Mouse (Mus musculus) thymus, postnatal 4 days (tissue): Measurements from ENCODE around the gene Themis3.
A peak's percentile ranks its signal among the peaks of the same experiment; 100 is the strongest.

ENCODE experiments used
- DNase-seq: peaks from one replicate; pipeline ENCODE4 v3.0.0; 2021

Themis3 gene

DNA sequence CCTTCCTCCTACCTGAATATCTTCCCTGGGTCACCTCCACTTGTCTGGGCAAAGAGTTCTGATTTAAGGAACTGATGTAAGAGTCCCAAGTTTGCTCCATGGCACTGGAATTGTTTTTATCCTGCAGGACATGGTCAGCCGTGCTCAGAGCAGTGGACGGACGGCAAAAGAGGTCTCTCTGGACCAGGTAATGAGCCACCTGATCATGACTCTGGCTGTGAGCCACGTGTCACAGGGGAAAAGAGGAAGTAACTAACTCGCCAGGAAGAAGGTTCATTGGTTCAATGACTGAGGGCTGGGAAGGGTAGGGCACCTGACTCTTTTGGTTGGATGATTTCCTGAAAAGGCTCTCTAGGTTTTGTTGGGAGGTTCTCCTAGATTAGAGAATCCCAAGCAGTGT, at the start of gene Themis3:
TSS of gene Themis3 (minus strand) at position 187 of the 400 bp plus-strand sequence.
- no peak for DNase-seq

DNA sequence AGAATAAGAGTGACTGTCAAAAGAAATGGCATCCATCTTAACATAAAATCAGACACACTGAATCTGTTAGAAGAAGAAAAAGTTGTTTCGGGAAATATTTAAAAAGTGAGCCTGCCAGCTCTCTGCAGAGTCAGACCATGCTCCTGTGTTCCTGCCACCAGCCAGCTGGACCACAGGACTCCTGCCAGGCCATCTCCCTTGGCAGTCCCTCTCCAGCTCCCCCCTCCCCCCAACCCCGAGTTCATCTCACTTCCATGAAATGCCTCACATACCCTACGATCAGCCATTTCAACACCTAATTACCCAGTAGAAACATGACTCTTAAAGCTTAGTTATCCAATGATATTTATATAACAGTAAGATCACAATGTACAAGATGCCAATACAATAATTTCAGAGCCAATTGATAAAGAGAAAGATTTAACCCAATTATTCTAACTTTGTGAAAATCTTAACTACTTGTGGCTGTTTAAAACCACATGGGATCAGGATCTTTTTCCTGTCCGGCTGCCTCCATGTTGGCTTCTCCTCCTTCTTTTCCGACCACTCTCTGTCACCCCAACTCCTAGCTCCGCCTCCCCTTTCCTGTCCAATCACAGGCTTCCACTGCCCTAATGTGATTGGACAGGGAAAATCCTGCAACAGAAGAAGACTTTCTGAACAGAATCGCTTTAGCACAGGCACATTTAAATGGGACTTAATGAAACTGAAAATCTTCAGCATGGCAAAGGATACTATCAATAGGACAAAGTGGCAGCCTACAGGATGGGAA, 43.7 kb upstream of the Themis3 start:
- no peak for DNase-seq

DNA sequence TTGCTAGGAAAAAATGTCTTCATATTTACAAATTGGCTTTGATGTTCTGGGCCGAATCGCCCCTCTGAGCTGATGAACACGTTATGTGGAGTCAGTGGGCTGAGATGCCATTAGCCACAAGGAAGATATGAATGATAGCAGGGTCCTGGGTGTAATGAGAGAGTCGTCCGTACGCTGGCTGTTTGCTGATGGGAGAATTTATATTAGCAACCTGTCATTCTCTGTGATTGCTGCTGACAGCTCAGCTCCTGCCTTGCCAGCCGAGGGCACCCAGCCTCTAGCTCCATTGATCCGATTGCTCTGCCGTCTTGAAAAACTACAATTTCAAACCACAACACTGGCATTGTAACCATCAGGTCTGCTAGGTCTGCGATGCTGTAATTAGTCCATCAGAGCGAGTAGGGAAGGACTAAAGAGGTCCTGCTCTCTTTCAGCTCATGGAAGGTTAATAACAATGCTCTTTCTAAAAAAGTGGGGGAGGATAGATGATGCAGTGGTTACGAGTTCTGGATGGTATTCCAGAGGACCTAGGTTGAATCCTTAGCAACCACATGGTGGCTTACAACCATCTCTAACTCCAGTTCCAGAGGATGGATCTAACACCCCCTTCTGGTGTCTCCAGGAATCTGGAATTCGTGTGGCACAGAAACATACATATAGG, 25.7 kb upstream of the Themis3 start:
- DNase-seq, result no peak

DNA sequence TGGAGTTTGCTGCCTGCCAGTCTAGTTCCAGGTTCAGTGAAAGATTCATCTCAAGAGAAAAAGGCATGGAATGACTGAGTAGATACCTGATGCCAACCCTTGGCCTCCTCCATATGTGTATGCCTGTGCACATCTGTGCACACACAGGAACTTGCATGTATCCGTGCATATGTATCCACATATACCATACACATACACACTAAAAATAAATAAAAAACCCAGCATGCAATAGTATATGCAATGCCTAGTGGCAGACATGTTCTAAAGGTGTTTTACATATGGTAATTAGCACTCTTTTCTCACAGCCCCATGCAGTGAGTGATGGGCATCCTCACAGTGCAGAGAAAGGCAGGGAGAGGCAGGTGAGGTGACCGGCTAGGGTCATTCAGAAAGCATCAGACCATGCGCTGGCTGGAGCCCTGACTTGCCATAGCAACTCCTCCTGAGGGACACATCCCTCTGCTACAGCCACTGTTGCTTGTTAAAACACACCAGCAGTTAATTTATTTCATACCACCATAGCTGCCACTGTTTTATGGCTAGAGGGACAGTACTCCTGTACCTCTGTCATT, 24.9 kb upstream of the Themis3 start:
- no peak for DNase-seq

DNA sequence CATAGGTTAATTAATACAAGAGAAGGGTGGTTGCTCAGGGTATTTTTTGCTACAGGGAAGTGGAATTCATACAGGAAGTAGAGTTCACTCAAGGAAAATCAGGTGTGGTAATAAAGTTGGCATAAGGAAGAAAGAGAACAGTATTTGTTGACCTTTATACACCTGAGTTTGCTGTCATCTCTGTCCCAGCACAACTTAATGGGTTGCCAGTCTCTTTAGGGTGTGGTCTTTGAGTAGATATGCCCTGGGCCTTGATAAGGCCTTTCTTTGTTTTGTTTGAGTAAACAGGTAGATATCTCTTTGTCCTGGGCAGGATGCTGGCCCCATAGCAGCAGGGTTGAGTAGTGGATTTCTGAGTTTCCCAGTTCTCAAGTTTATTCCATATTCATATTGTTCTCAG, 15.6 kb upstream of the Themis3 start:
- DNase-seq, result no peak

DNA sequence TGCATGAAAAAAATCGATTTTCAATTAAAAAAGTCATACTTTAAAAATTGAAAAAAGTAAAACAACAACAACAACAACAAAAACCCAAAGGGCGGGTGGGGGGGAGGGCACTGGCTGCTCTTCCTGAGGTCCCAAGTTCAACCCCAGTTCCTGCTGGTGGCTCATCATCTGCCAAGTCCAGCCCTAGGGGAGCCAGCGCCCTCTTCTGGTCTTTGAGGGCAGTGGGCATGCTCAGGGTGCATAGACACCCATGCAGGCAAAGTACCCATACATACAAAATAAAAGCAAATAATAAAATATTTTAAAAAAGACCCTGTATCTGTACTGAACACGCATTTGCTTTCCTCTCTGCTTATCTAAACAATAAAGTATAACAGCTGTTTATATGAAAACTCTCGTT, 10.5 kb upstream of the Themis3 start:
- DNase-seq, result no peak

DNA sequence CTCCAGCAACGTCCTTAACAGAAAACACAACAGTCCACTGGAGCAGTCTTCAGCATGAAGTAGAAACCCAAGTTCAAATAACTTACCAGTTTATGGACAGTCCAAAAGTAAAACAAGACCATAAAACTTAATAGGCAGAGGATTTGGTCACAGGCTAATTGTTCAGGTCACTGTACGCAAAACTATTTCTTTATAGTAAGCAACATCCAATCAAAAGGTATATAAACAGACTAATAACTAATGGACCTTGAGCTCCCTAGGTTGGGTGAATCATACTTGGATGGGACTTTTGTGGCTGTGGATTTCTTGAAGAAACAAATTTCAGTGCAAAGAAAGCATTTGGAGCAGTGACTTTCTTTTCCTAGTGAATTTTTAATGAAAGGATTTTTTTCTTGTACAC, 6.8 kb upstream of the Themis3 start:
- no peak for DNase-seq

DNA sequence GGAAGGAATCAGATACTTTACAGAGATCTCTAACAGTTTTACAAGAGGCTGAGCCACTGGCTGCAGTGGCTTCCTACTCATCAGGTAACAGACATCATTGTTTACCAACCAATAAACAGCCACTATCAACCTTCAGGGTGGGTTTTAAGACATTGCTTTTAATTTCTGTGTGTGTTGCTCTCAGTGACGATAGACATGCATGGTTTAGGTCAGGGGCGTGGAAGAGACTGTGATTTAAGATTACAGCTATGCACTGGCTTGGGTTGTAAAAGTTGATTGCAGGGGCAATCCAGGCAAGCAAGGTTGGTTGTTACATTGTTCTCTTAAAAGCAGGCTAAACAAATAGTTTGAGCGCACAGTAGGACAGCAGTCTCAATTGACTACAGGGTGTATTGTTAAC, 1.4 kb upstream of the Themis3 start:
- no peak for DNase-seq

DNA sequence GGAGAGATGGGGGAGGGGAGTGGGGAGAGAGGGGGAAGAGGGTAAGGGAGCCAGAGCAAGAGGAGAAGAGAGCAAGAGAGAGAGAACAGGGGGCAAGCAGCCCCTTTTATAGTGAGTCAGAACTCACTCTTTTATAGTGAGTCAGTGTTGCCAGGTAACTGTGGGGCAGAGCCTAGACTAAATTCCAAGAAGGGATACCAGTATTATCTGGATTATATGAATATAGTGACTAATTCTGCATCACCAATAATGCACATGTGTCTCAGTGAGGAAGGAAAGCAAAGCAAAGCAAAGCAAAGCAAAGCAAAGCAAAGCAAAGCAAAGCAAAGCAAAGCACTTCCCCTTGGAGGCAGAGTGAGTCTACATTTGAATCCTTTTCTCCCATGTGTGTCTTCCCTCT, 835 bp upstream of the Themis3 start:
- DNase-seq, result no peak

DNA sequence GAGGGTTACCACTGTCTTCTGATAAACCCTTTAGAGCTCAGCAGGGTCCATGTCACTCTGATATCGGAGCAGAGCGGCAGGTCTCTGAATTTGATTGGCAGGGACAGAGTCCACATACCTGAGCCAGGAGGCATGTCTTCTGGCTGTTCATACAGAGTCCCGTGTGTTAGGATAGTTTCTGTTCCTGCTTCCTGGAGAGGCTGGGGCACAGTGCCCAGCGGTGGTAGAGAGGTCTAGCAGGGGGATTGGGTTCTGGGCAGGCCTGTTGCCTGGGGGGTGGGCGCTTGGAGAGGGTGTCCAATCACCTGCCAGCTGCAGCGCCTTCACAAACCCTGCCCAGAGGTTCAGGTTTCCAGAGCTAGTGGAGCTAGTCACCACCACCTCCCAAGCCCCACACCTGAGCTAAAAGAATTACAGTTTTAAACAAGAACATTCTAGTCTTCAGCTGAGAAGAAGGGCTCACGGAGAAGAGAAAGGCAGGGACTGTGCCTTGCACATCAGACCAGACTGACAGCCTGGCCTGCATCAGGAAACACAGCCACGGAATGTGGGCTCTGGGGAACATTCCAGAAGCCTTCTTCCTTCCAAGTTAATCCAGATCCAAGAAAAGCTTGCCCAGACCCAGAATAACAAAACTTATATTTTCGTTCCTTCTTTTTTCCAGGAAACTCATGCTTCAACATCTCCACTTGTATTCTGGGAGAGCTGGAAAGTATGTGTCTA, 3.9 kb downstream of the Themis3 start:
- DNase-seq, result no peak

DNA sequence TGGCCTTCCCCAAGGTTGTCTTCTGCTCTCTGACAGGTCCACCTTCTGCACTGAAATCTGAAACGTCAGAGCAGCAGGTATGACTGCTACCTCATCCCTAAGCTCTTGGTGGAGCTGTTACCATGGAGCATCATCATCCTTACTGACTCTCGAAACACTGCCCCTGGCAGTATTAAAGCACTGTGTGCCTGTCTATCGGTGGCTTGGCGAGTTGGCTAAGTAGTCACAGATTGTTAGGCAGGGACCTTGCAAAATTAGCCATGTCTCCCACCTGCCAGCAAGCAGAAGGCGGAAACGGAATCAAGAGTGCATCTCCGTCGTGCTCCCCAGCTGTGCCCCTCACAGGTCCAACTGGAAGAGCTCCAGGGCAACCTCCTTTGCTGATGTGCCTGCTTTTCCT, 4.6 kb downstream of the Themis3 start:
- no peak for DNase-seq

DNA sequence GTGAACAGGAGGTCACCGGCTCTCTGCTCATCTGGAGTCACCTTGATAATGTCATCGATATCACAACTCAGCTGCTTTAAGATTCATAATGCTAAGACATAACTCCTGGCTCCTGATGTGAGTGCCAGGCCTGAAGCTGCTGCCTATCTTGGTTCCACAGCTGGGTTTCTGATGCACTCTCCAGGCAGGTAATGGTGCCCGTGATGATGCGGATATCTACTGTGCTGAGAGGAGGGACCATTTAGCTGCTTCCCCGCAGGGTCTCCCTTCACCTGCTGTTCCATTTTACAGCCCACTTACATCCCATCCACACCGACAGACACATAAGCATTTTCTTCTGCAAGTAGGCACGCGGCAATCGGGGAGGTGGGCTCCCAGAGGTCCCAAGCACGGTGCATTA, 7.7 kb downstream of the Themis3 start:
- no peak for DNase-seq

DNA sequence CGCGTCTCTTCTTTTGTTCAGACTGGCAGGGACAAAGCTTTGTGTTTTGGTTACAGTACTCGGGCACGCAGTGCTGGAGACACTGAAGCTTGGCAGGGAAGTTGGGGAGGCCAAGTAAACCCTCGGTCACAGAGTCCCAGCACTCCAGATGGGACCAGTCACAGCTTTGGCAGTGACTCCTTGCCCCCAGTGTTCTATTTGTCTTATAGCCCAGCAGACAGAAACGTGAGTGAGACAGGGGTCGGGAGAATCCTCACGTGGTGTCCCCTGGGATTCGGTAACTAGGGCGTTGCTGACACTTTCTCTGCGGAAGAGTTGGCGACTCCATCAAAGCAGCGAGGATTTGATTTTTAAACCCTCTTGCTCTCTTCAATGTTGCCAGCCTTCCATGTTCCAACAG, 8.3 kb downstream of the Themis3 start:
- no peak for DNase-seq

DNA sequence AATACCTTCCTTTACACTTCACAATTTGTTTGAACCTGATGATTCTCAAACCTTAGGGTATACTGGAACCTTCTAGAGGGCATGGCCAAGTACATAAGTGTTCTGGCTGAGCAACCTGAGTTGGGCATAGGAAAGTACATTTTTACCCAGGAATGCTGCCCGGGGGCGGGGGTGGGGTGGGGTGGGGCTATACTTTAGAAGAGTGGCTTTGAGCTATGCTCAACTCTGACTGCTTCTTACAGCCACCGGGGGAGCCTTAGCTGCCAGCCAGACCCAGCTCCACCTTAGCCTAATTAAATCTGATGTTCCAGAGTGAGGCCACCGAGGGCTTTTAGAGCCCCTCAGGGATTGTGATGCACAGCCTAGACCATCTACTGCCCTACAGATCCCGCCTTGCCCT, 13.4 kb downstream of the Themis3 start:
- DNase-seq, result no peak

DNA sequence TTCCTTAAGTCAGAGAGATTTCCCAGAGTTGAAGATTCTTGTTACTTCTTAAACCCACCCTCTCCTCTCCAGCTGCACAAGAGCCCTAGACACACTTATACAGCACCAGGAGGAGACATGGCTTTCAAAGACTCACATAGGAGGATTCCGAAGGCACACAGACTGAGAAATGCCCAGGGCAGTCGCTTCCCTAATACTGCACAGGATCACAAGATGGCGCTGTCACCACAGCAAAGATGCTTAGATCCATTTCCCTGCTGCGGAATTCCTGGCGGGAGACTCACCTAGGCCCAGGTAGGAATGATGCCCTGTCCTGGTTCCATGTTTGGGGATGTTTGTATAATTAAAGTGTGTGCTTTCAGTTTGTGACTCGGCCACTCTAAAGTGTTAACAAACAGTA, 16.4 kb downstream of the Themis3 start:
- no peak for DNase-seq

DNA sequence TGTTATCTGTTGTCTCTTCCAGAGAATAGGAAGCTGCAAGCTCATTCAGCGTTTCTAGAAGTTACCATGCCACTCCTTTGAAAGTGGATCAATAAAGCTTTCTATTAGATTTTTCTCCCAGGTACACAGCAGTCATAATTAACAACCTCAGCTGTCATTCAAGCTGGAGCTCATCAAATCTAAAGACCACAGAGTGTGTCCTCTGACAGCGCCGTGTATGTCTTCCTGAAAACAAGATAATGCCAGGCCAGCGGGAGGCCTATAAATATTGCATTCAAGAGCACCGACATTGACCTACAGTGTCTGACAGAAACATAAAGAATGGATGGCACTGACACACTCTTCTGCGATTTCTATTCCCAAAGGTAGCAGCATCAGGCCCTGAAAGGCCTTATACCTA, 16.9 kb downstream of the Themis3 start:
- DNase-seq, result no peak

DNA sequence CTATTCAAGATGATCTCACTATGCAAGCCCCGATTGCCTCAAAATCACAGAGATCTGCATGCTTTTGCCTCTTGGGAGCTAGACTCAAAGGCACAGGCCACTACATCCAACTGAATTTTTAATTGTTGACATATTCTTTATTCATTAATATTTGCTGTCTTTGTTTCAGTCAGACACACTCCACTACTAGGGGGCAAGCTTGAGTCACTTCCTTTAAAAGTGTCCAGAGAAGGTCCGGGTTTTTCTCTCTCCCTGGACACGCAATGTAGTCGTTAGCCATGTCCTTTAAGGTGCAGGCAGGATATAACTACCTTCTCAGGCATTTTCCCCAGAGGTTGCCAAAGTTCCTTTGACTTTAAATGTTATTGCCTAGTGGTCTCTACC, 21.8 kb downstream of the Themis3 start:
- DNase-seq, result peak; percentile 49

DNA sequence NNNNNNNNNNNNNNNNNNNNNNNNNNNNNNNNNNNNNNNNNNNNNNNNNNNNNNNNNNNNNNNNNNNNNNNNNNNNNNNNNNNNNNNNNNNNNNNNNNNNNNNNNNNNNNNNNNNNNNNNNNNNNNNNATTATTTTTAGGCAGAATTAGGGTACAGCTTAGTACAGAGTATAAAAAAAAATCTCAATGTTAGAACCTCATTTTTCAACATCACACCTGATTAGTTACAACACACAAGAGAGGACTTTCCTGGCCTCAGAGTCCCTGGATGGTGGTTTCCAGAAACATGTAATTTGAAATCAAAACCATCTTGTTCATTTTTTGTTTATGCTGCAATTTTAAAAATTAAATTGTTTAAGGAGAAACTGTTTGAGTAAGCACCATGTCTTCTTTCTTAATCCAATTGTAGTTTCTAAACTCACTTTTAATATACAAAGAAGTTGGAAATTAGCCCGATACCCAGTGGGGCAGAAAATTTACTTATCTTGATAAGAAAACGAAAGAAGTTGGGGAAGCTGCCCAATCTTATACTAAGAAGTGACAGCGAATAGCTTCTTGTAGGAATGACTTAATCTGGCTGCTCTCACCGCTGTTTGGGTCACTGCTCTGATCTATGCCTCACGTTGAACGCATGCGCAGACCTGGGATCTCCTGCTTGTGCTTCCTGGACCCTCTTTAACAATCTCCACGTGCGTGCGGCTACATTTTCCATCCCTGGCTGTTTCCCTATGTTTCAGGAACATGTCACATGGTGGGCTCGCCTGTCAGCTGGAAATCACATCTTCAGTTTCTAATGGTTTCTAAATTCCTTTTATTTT, 22.4 kb downstream of the Themis3 start:
- no peak for DNase-seq

DNA sequence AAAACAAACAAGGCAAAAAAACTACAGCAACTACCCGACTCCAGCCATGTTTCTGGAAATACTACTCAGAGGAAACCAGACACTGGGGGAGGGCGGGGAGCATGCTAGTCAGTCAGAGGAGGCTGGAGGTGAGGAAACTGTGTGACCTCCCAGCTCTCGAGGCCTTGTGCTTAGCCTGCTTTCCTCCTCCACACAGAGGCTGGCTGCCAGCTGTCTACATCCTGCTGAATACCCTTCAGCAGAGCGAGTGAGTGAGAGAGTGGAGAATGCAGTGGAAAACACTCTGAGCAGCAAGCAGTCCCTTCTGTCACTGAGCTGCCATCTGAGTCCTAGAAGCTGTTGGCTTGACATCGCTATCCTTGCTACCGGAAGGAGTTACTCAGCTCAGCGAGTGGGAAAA, 30.2 kb downstream of the Themis3 start:
- no peak for DNase-seq

DNA sequence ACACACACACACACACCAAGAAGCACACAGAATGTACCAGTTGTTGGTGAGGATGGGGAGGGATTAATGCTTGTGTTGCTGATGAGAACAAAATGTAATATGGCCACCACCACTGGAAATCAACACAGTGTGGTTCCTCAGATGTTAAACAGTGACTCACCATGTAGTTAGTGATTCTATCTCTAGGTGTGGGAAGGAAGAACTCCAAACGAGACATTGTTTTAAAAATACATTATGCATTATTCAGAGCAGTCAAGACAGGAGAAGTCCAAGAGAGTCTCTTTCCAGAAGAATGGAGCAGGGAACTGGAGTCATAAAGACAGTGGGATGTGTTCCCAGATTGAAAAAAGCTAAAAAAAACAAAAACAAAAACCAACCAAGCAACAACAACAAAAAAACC, 30.9 kb downstream of the Themis3 start:
- no peak for DNase-seq

DNA sequence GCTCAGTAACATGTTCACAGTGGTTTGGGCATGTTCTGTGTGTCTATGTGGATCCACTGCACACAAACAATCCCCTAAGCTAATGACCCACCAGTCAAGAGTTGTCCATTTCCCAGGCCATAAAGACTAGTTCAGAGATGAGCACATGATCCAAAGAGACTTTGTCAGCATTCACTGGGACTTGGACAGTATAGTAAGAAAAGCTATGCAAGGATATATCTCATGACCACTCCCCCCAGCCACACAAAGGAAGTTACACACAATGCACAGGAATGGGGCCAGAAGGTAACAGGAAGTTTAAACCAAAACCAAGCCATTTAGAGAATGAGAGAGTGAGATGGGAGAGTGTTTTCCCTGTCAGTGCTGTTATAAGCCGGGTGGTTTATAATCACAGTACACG, 33.0 kb downstream of the Themis3 start:
- DNase-seq, result no peak

DNA sequence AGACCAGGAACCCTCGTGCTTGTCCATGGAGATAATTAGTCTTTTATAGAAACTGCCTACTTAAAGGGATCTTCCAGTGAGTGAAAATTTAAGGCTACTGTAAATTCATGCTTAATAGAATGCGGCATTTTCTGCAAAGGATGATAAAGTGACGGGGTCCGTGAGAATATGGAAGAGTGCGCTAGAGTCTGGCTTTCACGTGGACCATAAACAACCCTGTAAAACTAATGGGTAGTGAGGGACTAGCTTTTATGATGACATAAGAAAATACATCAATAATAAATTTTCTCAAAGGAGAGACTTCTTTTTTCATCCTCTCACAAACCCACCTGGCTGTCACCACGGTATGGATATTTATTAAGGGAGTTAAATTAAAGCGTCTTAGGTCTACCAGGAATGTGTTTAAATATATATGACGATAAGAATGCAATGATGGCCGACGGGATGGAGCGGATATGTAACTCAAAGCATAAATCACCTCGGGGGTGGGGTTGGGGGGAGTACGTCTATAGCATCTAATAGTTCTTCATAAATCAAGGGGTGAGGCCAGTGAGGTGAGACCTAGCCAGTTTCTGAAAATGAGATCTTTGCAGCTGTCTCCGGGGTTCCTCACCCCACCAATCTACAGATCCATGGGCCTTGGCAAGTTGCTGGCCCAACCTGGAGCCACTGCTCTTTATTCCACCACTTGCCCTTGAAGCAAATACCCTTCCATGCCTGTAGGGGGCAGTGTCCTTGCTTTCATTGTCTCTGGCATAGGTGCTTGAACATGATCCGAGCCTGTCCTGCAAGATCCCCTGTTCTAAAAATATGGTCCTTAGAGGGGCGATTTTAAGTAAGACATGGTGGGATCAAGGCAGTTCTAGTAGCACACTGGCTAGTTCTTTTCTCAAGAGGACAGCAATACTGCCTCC, 35.8 kb downstream of the Themis3 start:
- peak; percentile 28 for DNase-seq
